Mouse (Mus musculus) G1E (cell line): ENCODE measurements at regions not wholly inside any gene's neighbourhood (a gene's known extent, or its start where the extent isn't known, plus 50 kb on each side); places are given as distances from the start of the nearest gene placed in this dataset.

Experiments
- CTCF ChIP-seq: IDR thresholded peaks from 2 replicates; pipeline ENCODE4 v1.5.1; 2012; ENCODE audit warnings: low read depth, low read length, inconsistent platforms, mixed read lengths
- GATA1 ChIP-seq: IDR thresholded peaks from 2 replicates; pipeline ENCODE4 v1.6.1; 2012; ENCODE audit warnings: borderline replicate concordance, low read length, inconsistent platforms, mixed read lengths
- GATA2 ChIP-seq: IDR thresholded peaks from 2 replicates; pipeline ENCODE4 v1.6.1; 2012; ENCODE audit warnings: low read depth, low read length, inconsistent platforms, borderline replicate concordance
- POLR2AphosphoS5 ChIP-seq: IDR thresholded peaks from 2 replicates; pipeline ENCODE4 v1.6.1; 2012; ENCODE audit warnings: low read depth, low read length, inconsistent platforms; ENCODE audit not compliant: insufficient replicate concordance
- TAL1 ChIP-seq: conservative IDR thresholded peaks from 2 replicates; pipeline ENCODE4 v1.6.1; 2012; ENCODE audit warnings: low read depth, low read length, inconsistent platforms, mixed read lengths

GRCm38 (mm10) chr2:84264485-84264884 lies 160.7 kb downstream of the Calcrl start:
- TF ChIP-seq CTCF, result no peak
- no peak for TF ChIP-seq GATA1
- TF ChIP-seq TAL1, result no peak
- no peak for TF ChIP-seq POLR2AphosphoS5
- TF ChIP-seq GATA2, result no peak
